Mouse (Mus musculus): Measurements from ENCODE around the gene Stac2.

- TF ChIP-seq CTCF (IDR thresholded peaks at IDR 0.05; ENCODE audit: low read depth, low read length) (no peak), POLR2A (IDR thresholded peaks at IDR 0.05; ENCODE audit: extremely low read depth, insufficient read depth, low read length) (no peak)
Observed at GRCm38 (mm10) chr11:98073442-98073841, 20.2 kb upstream of the Stac2 start.
